Mouse (Mus musculus) heart, embryonic 15.5 days (tissue): Measurements from ENCODE around the gene Cenpl. TPM values are rescaled to one million over a fixed set of nuclear protein-coding genes. Genes with fewer than 3 reads are reported as not detected.

Source experiments
- ATAC-seq: fragments of 200-750 bp; cut with Nextera tagmentation; replicated peaks from 2 replicates; pipeline ENCODE4 v1.8.0; 2017; ENCODE audit warnings: low read depth, moderate TSS enrichment; ENCODE audit not compliant: insufficient number of reproducible peaks, insufficient read depth, low FRiP score
- H3K27ac ChIP-seq: fragments of 300-500 bp; sonication (generic); 2 replicates; pipeline ENCODE4 v1.5.1; 2015; ENCODE audit warnings: mild to moderate bottlenecking, inconsistent platforms
- H3K27me3 ChIP-seq: fragments of 300-500 bp; sonication (generic); 2 replicates; pipeline ENCODE4 v1.6.1; 2015; ENCODE audit warnings: inconsistent platforms
- H3K36me3 ChIP-seq: fragments of 300-500 bp; sonication (generic); 2 replicates; pipeline ENCODE4 v1.6.1; 2015; ENCODE audit warnings: mild to moderate bottlenecking, inconsistent platforms
- H3K4me1 ChIP-seq: fragments of 300-500 bp; sonication (generic); replicated peaks from 2 replicates; pipeline ENCODE4 v1.6.1; 2015; ENCODE audit warnings: inconsistent platforms
- H3K4me2 ChIP-seq: fragments of 300-500 bp; sonication (generic); 2 replicates; pipeline ENCODE4 v1.6.1; 2015; ENCODE audit warnings: inconsistent platforms, mild to moderate bottlenecking, moderate library complexity
- H3K4me3 ChIP-seq: fragments of 300-500 bp; sonication (generic); 2 replicates; pipeline ENCODE4 v1.5.1; 2015; ENCODE audit warnings: mild to moderate bottlenecking, inconsistent platforms
- H3K9ac ChIP-seq: fragments of 300-500 bp; sonication (generic); 2 replicates; pipeline ENCODE4 v1.6.1; 2015; ENCODE audit warnings: mild to moderate bottlenecking, inconsistent platforms
- H3K9me3 ChIP-seq: fragments of 300-500 bp; sonication (generic); replicated peaks from 2 replicates; pipeline ENCODE4 v1.6.1; 2016; ENCODE audit warnings: inconsistent platforms
- WGBS: fragments of 180-500 bp; shearing (Covaris S2); methylation state at CpG from one replicate; pipeline ENCODE4 v1.1.7; 2015; ENCODE audit warnings: mixed read lengths; 5-methylcytosine and 5-hydroxymethylcytosine counted together
- polyA plus RNA-seq: library from polyadenylated mRNA; unstranded; fragments of >200 nt; fragmentation: Nextera tagmentation; extraction: Ambion mirVana; gene quantifications from 2 replicates; pipeline ENCODE4 v1.2.1, GENCODE M21; 2015

Cenpl gene
- polyA plus RNA-seq, 1 experiment from 2014 or later, result 18.4 TPM

- WGBS, result 1% methylated on average over 41 of the region's 41 CpGs
- Histone ChIP-seq H3K27me3 (peaks cover 5% of the 10 kb centered on the region; the same call in 1 of the 2 replicates), H3K9ac (peak within 1 kb of the TSS; percentile 71), H3K9me3 (no peaks in the 10 kb centered on the region), H3K27ac (peak within 1 kb of the TSS; percentile 89), H3K4me2 (peak within 1 kb of the TSS; percentile 71), H3K4me3 (peak within 1 kb of the TSS; percentile 75), H3K36me3 (no peaks in the 10 kb centered on the region), H3K4me1 (peaks cover 10% of the 10 kb centered on the region)
- ATAC-seq, result peak; percentile 91
Observed at GRCm38 (mm10) chr1:161130726-161131664, 60.5 kb downstream of the Cenpl start, which contains the start of gene Klhl20. Klhl20 (minus strand) TSS chr1:161131511.

Other genes with a start within 250 kb of the Cenpl start
- gene Rc3h1, start 164.3 kb upstream of the Cenpl start, polyA plus RNA-seq, result 5.9 and 7.4 TPM in 2 replicates
- 2.0 and 3.5 TPM in 2 replicates for gene Serpinc1, start 92.1 kb upstream of the Cenpl start, polyA plus RNA-seq
- gene Zbtb37, start 35.9 kb upstream of the Cenpl start, polyA plus RNA-seq, result 6.4 and 7.4 TPM in 2 replicates
- gene Dars2, start 55 bp upstream of the Cenpl start, polyA plus RNA-seq, result 26.6 and 28.1 TPM in 2 replicates
- 10.2 and 13.6 TPM in 2 replicates for gene Klhl20, start 60.8 kb downstream of the Cenpl start, polyA plus RNA-seq
- 3.6 and 4.3 TPM in 2 replicates for gene Ankrd45, start 72.0 kb downstream of the Cenpl start, polyA plus RNA-seq
- gene Tex50, start 88.6 kb downstream of the Cenpl start, polyA plus RNA-seq, result 0.30 and 0.39 TPM in 2 replicates
- gene Prdx6, start 180.5 kb downstream of the Cenpl start, polyA plus RNA-seq, result 302 and 315 TPM in 2 replicates